Mouse (Mus musculus): ENCODE results near the gene Zbtb44.
A peak's percentile ranks its signal among the peaks of the same experiment; 100 is the strongest.

The Zbtb44 gene

GRCm38 (mm10) chr9:31070706-31071105 is 40.3 kb downstream of the Zbtb44 start:
- DNase-seq: no peak

GRCm38 (mm10) chr9:31072256-31072655 is 41.8 kb downstream of the Zbtb44 start:
- no peak for DNase-seq

DNA sequence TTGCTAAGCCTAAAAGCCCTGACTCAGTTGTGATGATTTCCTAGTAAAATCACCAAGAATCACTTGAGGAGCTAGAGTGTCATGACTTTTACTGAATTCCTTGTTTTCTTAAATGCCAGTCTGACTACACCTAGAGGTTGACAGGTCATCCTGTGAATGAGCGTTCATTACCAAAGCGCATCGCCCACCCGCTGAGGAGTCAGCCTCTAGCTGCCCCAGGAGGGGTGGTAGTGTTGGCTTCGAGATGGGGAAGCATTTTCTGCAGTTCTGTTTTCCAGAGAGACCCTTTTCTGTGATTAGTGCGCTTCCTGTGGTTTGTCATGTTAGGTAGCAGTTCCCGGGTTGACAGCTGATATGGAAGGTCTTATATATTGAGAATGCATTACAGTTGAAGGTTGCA is 43.4 kb downstream of the Zbtb44 start:
- DNase-seq: no peak

- no peak for DNase-seq
Measured at GRCm38 (mm10) chr9:31074836-31075235, 44.4 kb downstream of the Zbtb44 start.

- DNase-seq: no peak
Measured at GRCm38 (mm10) chr9:31080726-31081125, 50.3 kb downstream of the Zbtb44 start.

DNA sequence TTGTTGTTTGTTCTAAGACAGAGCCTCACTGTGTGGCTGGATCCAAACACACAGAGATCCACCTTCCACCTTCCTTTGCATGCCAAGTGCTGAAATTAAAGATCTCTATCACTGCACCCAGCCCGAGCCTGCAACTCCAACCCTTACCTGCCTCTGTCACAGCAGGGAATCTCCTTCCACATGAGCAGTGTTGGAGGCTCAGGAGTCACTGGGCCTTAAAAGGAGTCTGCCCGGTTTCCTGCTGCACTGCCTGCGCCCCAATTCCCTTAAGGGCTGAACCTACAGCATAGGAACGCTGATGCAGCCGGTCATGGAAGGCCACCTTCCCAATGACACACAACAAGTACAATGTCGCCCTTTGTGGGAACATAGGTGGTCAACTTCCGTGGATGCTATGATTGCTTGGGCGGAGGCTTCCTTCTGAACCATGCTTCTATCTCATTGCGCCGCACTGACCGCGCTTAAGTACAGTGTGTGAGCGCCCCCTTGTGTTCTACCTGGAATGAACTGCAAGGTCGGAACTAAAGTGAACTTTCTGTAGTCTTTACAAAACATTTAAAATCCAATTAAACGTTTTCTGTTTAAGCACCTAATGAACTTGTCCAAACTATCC is 51.7 kb downstream of the Zbtb44 start:
- peak; percentile 88 to 92 for DNase-seq

DNA sequence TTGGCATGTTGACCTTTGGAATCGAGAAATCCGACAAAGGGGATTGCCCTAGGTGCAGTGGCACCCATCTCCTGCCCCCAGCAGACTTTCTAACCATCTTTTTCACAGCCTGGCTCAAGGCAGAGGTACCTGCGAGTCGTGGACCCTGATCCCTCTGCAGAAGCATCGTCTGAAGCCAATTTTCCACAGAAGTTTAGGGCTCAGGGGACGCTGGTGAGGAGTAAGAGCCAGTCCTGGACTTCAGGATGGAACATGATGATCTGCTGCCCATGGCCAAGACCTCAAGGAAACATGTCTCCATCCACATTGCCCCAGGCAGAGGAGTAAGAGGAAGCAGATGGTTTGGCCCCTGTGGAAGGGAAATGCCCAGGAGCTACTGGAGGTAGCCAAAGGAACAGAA is 52.3 kb downstream of the Zbtb44 start:
- DNase-seq: no peak

- DNase-seq: no peak
Measured at GRCm38 (mm10) chr9:31085556-31085955, 55.1 kb downstream of the Zbtb44 start.

DNA sequence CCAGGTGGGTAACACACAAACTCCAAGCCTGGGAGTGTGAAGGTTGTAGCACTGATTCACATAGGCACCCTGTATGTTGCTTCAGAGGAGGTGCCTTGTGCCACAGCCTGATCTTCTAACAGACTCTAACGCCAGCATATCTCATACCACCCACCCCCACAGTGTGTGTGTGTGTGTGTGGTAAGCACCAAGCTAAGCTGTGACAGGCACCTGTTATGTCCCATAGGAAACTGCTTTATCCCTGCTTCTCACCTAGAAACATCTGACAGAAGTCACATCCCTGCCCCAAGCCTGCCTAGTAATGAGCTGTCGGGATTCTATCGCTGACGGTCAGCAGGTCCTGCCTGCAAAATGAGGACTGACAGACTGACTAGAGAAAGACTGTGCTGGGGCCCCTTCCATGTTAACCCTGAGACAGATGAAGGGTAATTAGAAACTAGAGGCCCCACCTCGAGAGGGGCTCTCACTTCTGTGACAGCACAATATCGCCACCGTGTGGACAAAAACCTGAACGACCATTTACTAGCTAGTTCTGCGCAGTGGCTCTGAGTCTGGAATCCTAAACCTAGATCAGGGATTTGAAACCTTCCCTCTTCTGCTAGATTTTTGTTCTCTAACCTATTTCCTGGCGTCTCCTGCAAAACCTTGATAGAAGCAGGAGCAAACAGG is 55.8 kb downstream of the Zbtb44 start:
- DNase-seq: peak; percentile 89 to 93

GRCm38 (mm10) chr9:31086754-31087145 is 56.3 kb downstream of the Zbtb44 start:
- DNase-seq: no peak

DNA sequence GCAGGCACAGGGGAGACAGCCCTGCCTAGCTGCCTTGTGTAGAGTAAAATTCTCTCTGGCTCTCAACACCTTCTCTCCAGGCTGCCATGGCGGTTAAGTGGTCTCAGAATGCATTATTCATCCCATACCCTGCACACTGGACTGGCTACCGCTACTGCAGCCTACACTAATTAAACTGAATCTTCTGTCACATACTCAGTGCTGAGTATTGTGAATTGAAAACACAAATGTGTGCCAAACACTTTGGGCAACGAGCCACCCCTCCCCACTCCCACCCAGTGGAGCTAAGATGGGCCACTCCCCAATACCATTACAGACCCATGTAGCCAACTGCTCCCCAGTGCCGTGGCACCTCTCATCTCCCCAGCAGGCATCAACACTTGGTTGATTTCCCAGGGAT is 57.0 kb downstream of the Zbtb44 start:
- DNase-seq: peak; percentile 45 to 61

GRCm38 (mm10) chr9:31088116-31088515 is 57.7 kb downstream of the Zbtb44 start:
- no peak for DNase-seq

- no peak for DNase-seq
Measured at GRCm38 (mm10) chr9:31088883-31089282, 58.4 kb downstream of the Zbtb44 start.

- DNase-seq: no peak
Measured at GRCm38 (mm10) chr9:31089541-31089940, 59.1 kb downstream of the Zbtb44 start.

GRCm38 (mm10) chr9:31090081-31091023 is 59.9 kb downstream of the Zbtb44 start:
- DNase-seq: peak in 1 of 2 experiments; percentile 30

DNA sequence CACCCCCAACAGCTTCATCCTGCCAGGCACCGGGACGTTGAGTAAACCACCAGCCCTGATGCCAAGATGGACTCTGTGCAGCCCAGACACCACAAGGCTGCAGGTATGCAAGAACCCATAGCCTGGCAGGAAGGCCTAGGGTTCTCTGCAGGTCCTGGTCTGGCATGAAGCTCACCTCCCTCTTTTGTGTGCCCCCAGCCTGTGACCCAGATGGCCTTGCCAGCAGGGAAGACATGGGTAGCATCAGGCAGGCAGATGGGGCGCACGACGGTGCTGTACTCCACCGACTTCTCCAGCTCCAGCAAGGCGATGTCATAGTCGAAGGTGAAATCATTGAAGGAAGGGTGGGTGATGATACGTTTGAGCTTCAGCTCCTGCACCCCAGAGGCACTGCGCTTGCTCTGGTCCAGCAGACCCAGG is 60.7 kb downstream of the Zbtb44 start:
- peak in 1 of 2 experiments; percentile 42 for DNase-seq

DNA sequence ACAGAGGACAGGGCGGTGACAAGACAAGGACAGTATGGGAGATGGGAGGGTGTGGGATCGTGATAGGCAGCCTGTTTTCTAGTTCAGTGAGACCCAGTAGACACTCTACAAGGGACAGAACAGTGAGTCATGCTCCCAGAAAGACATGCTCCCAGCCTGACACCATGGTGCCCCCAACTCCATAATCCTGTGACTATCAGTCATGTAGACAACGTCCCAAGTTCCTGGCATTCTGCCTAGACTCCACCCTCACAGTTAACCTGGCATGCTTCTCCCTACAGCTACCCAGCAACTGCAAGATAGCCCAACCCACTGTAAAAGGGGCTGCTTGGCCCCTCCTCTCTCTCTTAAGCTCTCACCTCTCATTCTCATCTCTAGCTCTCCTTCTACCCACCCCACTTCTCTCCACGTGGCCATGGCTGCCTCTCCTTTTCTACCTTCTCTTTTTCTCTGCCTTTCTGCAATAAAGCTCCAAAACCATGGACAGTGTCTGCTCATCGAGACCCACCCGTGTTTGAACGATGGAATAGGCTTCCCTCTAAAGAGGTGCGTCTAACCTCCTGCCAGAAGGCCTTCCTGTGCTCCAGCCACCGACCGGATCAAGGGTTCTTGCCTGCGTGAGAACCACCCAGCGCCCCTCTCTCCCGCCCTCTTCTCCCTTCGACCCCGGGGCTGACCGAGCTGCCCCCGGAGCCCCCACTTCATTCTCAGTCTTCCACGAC is 61.8 kb downstream of the Zbtb44 start:
- no peak for DNase-seq

DNA sequence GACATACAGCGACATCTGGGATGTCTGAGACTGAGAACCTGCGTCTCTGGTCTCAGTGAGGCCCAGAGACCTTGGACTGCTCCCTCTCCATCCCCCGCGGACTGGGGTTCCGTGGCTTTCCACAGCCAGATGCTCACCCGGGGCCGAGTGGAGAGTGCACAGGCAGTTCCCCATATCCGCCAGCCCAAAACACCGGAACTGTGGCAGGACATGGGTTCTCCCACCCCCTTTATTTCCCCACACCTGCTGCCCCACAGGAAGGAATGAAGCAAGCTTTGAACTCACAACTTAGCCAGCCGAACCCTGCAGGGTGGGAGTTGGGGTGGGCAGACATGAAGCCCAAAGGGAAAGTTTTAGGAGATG is 62.4 kb downstream of the Zbtb44 start:
- DNase-seq: no peak

DNA sequence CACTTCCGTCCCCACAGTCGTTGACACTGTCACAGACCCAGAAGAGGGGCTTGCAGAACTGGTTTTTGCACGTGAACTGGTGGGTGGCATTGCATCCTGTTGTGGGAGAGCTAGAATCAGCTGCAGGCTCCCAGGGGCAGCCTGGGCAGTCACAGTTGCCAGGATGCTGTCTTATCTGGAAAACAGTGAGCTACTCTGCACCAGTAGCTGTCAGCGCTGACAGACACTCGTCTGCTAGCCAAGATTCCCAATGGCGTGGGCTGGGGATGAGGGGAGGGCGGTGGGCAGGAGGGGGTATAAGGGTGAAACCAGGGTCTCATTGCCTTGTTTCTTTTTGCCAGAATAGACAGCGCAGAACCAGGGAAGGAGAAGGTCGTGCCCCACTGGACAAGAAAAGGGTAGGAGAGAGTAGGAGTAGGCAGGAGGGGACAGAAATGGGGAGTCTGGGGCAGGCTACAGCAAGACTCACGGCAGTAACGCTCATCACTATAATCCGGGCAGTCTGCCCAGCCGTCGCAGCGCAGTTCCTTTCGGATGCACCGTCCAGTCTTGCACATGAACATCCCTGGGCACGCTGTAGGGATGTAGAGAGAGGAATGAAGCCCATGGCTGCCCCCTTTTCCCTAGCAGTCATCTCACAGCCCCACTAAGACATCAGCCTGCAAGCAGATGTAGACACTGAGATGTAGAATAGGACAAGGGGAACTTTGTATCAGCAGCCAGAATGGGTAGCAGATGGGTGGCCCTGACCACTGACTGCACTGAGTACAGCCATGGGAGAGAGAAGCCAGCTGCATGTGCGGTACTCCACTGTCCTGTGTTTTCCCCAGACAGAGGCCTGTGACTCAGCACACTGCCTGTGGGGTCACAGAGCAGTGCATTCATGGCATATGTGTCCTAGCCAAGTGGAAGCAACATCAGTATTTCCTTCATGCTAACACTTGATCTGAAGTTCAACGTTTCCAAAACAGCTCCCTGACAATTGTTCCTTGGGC is 66.9 kb downstream of the Zbtb44 start:
- peak; percentile 68 to 70 for DNase-seq

DNA sequence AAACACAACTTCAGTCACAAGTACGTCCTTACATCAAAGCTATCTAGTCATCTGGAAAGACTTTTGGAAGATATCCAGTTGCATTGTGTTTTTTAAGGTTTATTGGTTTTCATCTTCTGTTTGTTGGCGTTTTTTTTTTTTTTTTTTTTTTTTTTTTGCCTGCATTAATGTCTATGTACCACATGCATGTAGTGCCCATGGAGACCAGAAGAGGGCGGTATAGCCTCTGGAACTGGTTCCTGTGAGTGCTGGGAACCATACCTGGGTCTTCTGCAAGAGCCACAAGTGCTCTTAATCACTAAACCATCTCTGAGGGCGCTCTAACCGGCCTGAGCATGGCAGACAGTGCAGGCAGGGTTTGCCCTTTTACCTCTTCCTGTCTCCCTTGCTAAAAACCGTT is 67.7 kb downstream of the Zbtb44 start:
- DNase-seq: no peak

GRCm38 (mm10) chr9:31108464-31108863 is 78.0 kb downstream of the Zbtb44 start:
- DNase-seq: no peak

DNA sequence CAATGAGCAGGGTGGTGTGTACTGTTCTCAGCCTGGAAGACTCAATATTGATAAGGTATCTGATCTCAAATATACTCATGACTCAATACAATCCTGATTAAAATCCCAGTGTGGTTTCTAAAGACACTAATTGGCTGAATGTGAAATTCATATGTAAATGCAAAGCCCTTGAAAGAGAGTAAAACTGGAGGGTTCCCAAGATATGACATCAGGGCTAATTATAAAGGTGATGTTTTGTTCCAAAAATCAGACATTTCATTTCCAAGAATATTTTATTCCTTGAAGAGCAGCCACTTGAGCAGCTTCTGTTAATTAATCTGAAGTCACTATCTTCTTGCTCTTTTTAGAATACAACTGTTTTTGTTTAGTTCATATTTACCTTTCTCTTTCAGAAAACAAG is 85.1 kb downstream of the Zbtb44 start:
- DNase-seq: no peak
